Mouse (Mus musculus): ENCODE results near the gene Rufy3.

- TF ChIP-seq POLR2A (IDR thresholded peaks at IDR 0.05; ENCODE audit: borderline replicate concordance, extremely low read depth, low read depth, low read length) (no peak), CTCF (IDR thresholded peaks at IDR 0.05; ENCODE audit: insufficient read depth, low read length) (no peak)
Measured at GRCm38 (mm10) chr5:88685745-88686299, 121.0 kb downstream of the Rufy3 start.

Data from lung, adult 2 months (tissue).